Mouse (Mus musculus): ENCODE results near the gene Hyal3. TPM values are rescaled to one million over a fixed set of nuclear protein-coding genes. Genes with fewer than 3 reads are reported as not detected.

Gene Hyal3
- polyA plus RNA-seq, 1 experiment from 2014 or later: 1.4 TPM

- Histone ChIP-seq H3K27ac (peak overlapping the region; percentile 90), H3K4me2 (peak overlapping the region; percentile 45), H3K36me3 (peaks cover 34% of the 10 kb centered on the region), H3K27me3 (no peaks in the 10 kb centered on the region), H3K9me3 (no peaks in the 10 kb centered on the region), H3K9ac (peak overlapping the region; percentile 42), H3K4me3 (peak overlapping the region; percentile 4; the same call in 1 of the 2 replicates), H3K4me1 (peaks cover 75% of the 10 kb centered on the region)
- WGBS: 4% methylated on average over 2 of the region's 2 CpGs
- ATAC-seq (ENCODE audit: borderline replicate concordance, extremely low read depth, low FRiP score, low TSS enrichment): peak; percentile 68
Observed at GRCm38 (mm10) chr9:107626844-107627277, 46.2 kb downstream of the Hyal3 start.

DNA sequence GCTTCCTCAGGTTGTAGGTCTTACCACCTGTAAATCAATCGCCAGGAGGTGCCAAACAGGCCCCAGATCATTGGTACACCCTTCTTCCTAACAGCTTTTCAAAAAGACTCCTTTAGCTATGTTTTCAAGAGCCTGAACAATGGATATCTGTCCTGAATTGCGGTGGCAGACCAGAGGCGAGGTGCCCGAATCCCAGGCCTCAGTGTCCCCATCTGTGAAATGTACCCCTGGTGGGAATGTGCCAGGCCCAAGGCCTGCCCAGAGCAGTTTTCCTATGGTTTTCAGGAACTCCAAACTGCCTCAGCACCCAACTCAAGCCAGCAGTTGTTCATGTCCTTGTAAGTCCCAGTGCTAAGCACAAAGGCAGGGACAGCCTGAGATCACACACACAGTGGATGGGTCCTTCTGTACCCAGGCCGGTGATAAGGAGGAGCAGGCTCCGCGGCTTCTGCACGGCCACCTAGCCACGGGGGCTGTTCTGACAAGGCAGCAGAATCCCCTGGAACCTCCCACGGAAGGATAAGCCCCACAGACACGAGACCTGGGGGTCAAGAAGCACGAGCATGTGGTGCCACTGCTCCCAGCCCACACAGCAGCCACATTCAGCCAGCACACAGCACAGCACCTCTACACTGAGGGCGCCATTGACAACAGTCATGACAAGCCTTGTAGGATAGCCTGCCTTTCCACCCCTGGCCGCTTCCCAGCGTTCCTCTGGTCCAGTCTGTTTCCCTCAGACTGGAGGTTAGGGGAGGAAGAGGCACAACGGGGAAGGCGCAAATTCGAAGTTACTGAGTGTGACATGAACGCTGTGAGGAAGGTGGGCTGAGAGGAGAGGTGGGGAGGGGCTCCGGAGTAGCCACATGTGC is 47.0 kb downstream of the Hyal3 start:
- WGBS: 32% methylated on average over 20 of the region's 20 CpGs
- Histone ChIP-seq H3K27ac (peak overlapping the region; percentile 90), H3K4me3 (no peak overlapping the region), H3K9ac (peak overlapping the region; percentile 29), H3K4me2 (peak overlapping the region; percentile 45), H3K27me3 (no peaks in the 10 kb centered on the region), H3K9me3 (no peaks in the 10 kb centered on the region), H3K4me1 (peaks cover 83% of the 10 kb centered on the region), H3K36me3 (peaks cover 27% of the 10 kb centered on the region)
- ATAC-seq (ENCODE audit: borderline replicate concordance, extremely low read depth, low FRiP score, low TSS enrichment): no peak

DNA sequence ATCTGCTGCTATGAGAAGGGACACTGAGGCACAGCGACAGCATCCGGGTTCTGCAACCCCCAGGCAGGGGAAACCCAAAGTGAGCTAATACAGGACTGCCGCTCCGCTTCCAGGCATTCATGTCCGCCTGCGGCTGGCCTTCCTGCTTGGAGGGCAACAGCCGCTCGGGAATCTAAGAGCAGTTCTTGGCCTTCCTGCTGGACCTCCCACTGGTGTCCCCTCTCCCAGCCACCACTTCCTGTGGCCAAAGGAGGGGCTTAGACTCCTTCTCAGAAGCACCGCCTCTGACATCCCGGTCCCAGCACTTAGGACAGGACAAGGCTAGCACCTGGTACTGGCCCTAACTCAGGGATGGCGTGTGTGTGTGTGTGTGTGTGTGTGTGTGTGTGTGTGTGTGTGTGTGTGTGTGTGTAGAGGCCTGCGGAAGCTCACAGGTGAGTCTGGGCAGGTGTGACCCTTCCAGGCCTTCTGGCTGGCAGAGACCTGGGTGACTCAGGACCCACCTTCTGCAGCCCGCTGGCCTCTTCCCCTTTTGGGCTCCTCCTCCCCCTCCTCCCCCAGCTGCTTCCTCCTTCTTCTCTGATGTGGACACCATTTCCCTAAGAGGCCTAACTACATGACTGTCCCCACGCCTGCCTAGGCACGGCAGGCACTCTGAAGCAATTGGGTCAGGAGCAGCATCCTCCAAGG is 48.2 kb downstream of the Hyal3 start:
- H3K9ac ChIP-seq: no peak overlapping the region
- no peaks in the 10 kb centered on the region for H3K9me3 ChIP-seq
- H3K4me3 ChIP-seq: no peak overlapping the region
- peaks cover 21% of the 10 kb centered on the region for H3K36me3 ChIP-seq
- H3K27me3 ChIP-seq: no peaks in the 10 kb centered on the region
- no peak for ATAC-seq (ENCODE audit: borderline replicate concordance, extremely low read depth, low FRiP score, low TSS enrichment)
- peaks cover 89% of the 10 kb centered on the region for H3K4me1 ChIP-seq
- peak overlapping the region; percentile 45 for H3K4me2 ChIP-seq
- WGBS: 38% methylated on average over 13 of the region's 15 CpGs
- H3K27ac ChIP-seq: peak overlapping the region; percentile 90

GRCm38 (mm10) chr9:107629411-107629730 is 48.8 kb downstream of the Hyal3 start:
- H3K9me3 ChIP-seq: no peaks in the 10 kb centered on the region
- H3K36me3 ChIP-seq: peaks cover 16% of the 10 kb centered on the region
- no peaks in the 10 kb centered on the region for H3K27me3 ChIP-seq
- no peak for ATAC-seq (ENCODE audit: borderline replicate concordance, extremely low read depth, low FRiP score, low TSS enrichment)
- peak overlapping the region; percentile 31 for H3K4me2 ChIP-seq
- no peak overlapping the region for H3K9ac ChIP-seq
- H3K4me3 ChIP-seq: no peak overlapping the region
- H3K4me1 ChIP-seq: peaks cover 90% of the 10 kb centered on the region
- H3K27ac ChIP-seq: peak overlapping the region; percentile 90
- WGBS: 24% methylated on average over 4 of the region's 4 CpGs

- Histone ChIP-seq H3K9me3 (no peaks in the 10 kb centered on the region), H3K9ac (peak overlapping the region; percentile 30; the same call in 1 of the 2 replicates), H3K36me3 (peaks cover 10% of the 10 kb centered on the region), H3K4me3 (0 out of 2 replicates have a peak overlapping the region, but pooled peaks have one; percentile 1), H3K4me2 (peak overlapping the region; percentile 31), H3K27me3 (no peaks in the 10 kb centered on the region), H3K27ac (peak overlapping the region; percentile 90), H3K4me1 (peaks cover 84% of the 10 kb centered on the region)
- ATAC-seq (ENCODE audit: borderline replicate concordance, extremely low read depth, low FRiP score, low TSS enrichment): no peak
- 16% methylated on average over 14 of the region's 14 CpGs for whole genome bisulfite sequencing
Observed at GRCm38 (mm10) chr9:107629901-107630425, 49.3 kb downstream of the Hyal3 start.

DNA sequence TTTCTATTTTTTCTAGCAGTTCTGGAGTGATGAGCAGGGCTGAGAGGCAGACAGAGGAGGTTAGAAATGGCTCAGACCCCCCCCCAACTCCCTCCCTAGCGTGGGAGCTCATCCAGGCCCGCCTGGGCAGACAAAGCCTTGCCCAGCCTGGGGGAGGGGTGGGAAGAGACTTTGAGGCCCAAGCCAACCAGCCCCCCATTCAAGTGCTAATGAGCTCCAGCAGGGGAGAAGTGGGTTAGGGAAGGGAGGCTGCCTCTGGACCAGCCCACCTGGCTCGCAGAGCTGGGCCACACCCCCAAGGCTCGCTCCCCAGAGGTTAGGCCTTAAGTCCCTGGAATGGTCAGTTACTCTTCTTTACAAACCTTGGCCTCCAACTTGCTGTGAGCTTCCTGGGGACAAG is 50.0 kb downstream of the Hyal3 start:
- Histone ChIP-seq H3K36me3 (peaks cover 4% of the 10 kb centered on the region; the same call in 1 of the 2 replicates), H3K4me1 (peaks cover 79% of the 10 kb centered on the region), H3K4me3 (no peak overlapping the region), H3K27me3 (no peaks in the 10 kb centered on the region), H3K27ac (peak overlapping the region; percentile 90), H3K4me2 (peak overlapping the region; percentile 31), H3K9me3 (no peaks in the 10 kb centered on the region), H3K9ac (peak overlapping the region; percentile 30)
- no peak for ATAC-seq (ENCODE audit: borderline replicate concordance, extremely low read depth, low FRiP score, low TSS enrichment)
- WGBS: 21% methylated on average over 4 of the region's 4 CpGs

DNA sequence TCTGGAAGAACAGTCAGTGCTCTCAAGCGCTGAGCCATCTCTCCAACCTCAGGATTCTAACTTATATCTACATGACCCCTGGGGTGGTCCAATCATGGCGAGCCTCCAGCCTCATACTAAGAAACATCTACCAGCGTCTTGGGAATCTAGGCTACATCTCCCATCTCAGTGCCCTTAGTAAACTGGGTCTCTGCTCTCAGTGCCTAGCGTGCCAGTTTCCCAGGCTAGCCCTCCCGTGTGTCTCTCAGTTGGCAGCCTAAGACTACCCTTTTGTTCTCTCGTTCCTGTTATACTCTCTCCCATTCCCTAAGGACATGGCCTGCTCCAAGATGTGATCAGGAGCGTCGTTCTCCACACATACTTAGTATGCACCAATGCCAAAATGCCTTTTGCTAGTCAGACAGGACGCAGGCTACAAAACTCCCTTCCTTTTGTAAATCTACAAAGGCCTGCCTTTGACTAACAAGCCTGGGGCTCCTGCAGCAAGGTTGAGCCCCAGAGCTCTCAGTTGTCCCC is 50.8 kb downstream of the Hyal3 start:
- no peak overlapping the region for H3K4me3 ChIP-seq
- peaks cover 77% of the 10 kb centered on the region for H3K4me1 ChIP-seq
- peak overlapping the region; percentile 90; the same call in 1 of the 2 replicates for H3K27ac ChIP-seq
- H3K27me3 ChIP-seq: no peaks in the 10 kb centered on the region
- no peaks in the 10 kb centered on the region for H3K9me3 ChIP-seq
- ATAC-seq (ENCODE audit: borderline replicate concordance, extremely low read depth, low FRiP score, low TSS enrichment): no peak
- H3K4me2 ChIP-seq: peak overlapping the region; percentile 98
- 73% methylated on average over 9 of the region's 9 CpGs for WGBS
- no peak overlapping the region for H3K9ac ChIP-seq
- H3K36me3 ChIP-seq: no peaks in the 10 kb centered on the region

GRCm38 (mm10) chr9:107631861-107632260 is 51.2 kb downstream of the Hyal3 start:
- Histone ChIP-seq H3K9me3 (no peaks in the 10 kb centered on the region), H3K4me3 (peak overlapping the region; percentile 77; the same call in 1 of the 2 replicates), H3K27me3 (no peaks in the 10 kb centered on the region), H3K4me1 (peaks cover 73% of the 10 kb centered on the region), H3K36me3 (no peaks in the 10 kb centered on the region), H3K4me2 (peak overlapping the region; percentile 98), H3K9ac (0 out of 2 replicates have a peak overlapping the region, but pooled peaks have one; percentile 76), H3K27ac (peak overlapping the region; percentile 90; the same call in 1 of the 2 replicates)
- 95% methylated on average over 8 of the region's 8 CpGs for WGBS
- ATAC-seq (ENCODE audit: borderline replicate concordance, extremely low read depth, low FRiP score, low TSS enrichment): no peak

GRCm38 (mm10) chr9:107632478-107632877 is 51.9 kb downstream of the Hyal3 start:
- Histone ChIP-seq H3K9me3 (no peaks in the 10 kb centered on the region), H3K27me3 (no peaks in the 10 kb centered on the region), H3K9ac (peak overlapping the region; percentile 76), H3K4me1 (peaks cover 66% of the 10 kb centered on the region), H3K4me3 (peak overlapping the region; percentile 77), H3K27ac (peak overlapping the region; percentile 90), H3K4me2 (peak overlapping the region; percentile 98), H3K36me3 (no peaks in the 10 kb centered on the region)
- WGBS: 53% methylated on average over 6 of the region's 6 CpGs
- ATAC-seq (ENCODE audit: borderline replicate concordance, extremely low read depth, low FRiP score, low TSS enrichment): no peak

DNA sequence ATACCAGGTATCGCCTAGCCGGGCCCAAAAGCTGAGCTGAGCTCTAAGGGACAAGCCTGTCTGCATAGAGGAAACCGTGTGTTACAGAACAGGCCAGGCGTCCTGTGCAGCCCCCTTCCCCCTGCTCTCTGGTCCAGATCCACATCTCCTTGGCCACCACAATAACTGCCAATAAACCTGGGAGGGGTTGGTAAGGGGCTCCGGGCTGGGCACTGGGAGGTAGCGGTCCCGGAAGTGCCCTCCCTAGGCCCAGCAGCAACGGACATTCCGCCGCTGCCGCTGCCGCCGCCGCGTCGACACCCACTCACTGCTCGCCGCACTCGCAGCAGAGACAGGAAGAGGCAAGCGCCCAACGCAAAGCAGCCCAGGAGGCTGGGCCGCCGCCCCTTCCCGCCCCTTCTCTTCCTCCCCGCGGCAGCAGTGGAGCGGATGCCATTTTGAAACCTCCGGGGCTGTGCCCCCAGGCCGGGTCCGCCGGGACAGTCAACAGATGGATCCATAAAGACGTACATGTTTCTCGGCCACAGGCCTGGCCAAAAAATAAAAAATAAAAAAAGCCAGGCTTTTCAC is 52.6 kb downstream of the Hyal3 start:
- H3K4me1 ChIP-seq: peaks cover 59% of the 10 kb centered on the region

DNA sequence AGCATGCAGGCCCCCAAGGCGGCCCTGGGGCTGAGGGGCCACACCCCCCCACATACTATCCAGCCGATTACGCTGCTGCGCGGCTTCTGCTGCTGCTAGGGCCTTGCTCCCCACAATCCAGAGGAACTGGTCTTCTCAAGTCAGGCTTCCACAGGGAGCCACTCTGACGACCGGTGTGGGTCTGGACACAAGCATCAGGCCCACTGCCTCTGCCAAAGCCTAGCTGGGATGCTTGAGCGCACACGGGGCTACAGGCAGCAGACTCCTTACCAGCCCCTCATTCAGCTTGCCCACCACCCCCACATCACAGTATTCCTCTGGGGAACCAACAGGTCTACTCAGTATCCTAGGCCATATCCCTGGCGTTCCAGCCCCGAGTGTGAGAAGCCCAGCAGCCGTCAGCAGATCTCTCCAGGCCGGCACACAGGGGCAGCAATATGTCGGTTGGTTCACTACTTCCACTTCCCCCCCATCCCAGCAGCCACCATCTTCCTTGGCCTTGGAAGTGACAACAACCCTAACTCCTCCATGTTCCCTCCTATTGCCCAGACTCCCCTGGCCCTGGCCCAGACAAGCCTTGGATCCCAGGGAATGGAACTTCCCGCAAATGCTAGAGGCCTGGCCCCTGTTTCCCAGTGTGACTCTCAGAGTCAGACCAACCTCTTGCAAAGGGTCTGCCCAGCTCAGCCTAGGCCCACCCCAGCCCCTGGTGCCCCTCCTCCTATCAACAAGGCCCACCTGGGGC is 53.2 kb downstream of the Hyal3 start:
- no peaks in the 10 kb centered on the region for H3K9me3 ChIP-seq
- 0% methylated on average over 15 of the region's 15 CpGs for WGBS
- peak overlapping the region; percentile 98 for H3K4me2 ChIP-seq
- peak overlapping the region; percentile 77 for H3K4me3 ChIP-seq
- peak overlapping the region; percentile 76 for H3K9ac ChIP-seq
- H3K27me3 ChIP-seq: no peaks in the 10 kb centered on the region
- peaks cover 53% of the 10 kb centered on the region for H3K4me1 ChIP-seq
- peak overlapping the region; percentile 90 for H3K27ac ChIP-seq
- ATAC-seq (ENCODE audit: borderline replicate concordance, extremely low read depth, low FRiP score, low TSS enrichment): 0 out of 2 replicates have a peak, but pooled peaks have one; percentile 5
- H3K36me3 ChIP-seq: no peaks in the 10 kb centered on the region

More for the DNA sequence above, 52.6 kb downstream of the Hyal3 start:
- ATAC-seq (ENCODE audit: borderline replicate concordance, extremely low read depth, low FRiP score, low TSS enrichment): peak; percentile 55
- no peaks in the 10 kb centered on the region for H3K27me3 ChIP-seq
- H3K9ac ChIP-seq: peak overlapping the region; percentile 76
- peak overlapping the region; percentile 90 for H3K27ac ChIP-seq
- no peaks in the 10 kb centered on the region for H3K36me3 ChIP-seq
- WGBS: 2% methylated on average over 33 of the region's 33 CpGs
- no peaks in the 10 kb centered on the region for H3K9me3 ChIP-seq
- peak overlapping the region; percentile 98 for H3K4me2 ChIP-seq
- peak overlapping the region; percentile 77 for H3K4me3 ChIP-seq

Measured in lung, embryonic 15.5 days (tissue).